In the genomic region with DNA sequence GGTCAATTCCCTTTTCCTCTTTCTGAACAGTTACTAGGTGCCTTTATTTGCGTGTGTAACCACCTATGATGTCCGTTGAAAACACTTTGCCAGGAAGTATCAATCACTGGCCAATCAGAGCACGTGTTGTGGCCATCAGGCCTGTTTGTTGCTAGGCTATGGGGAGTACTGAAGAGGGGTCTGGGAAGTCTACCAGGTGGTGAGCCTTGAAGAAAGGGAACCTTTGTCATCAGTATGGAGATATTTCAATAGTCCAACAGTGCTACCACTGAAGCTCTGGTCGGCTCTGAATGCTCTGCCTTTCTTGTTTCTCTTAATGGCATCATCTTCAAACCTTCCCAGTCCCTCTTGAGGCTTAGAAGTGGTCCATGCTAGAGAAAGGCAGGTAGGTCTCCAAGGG, we compare ENCODE assay signal across 26 mouse cellular contexts.
A peak's percentile ranks its signal among the peaks of the same experiment; 100 is the strongest.
DNase-seq lines count a peak whose midpoint lies in the region; ATAC-seq and TF ChIP-seq lines count a peak whose summit lies in the region.
"Had no signal": no experiment of that assay in that cellular context is flagged by ENCODE, and none has a peak within 500 bp of the region (broad histone marks: within the 10 kb centered on the region; RNA-seq: fewer than 3 reads in every experiment).

No protein-coding gene starts in this region.

- TF ChIP-seq EP300 in ES-Bruce4 (IDR thresholded peaks at IDR 0.05; ENCODE audit: insufficient read depth, low read depth, low read length) = no peak

- no peak overlapping the region for H3K9ac ChIP-seq in ES-Bruce4 (ENCODE audit: low read depth, poor library complexity, severe bottlenecking)
- H3K9ac ChIP-seq in hindbrain, embryonic 11.5 days (ENCODE audit: low read depth, low read length) = no peak overlapping the region

- H3K4me2 ChIP-seq in hindbrain, embryonic 11.5 days (replicated peaks; ENCODE audit: low read depth, low read length) = no peak overlapping the region

- ATAC-seq in hindbrain, embryonic 11.5 days (ENCODE audit: low FRiP score) = no peak
- ATAC-seq: activated CD4-positive, CD25-positive, alpha-beta regulatory T cell, adult 4 months; CD4-positive, CD25-positive, alpha-beta regulatory T cell, adult 4 months; Patski had no signal

- H3K9me3 ChIP-seq in ES-Bruce4 (replicated peaks; ENCODE audit: control insufficient read depth, insufficient read depth, low read length, poor library complexity, severe bottlenecking) = no peaks in the 10 kb centered on the region
- no peaks in the 10 kb centered on the region for H3K9me3 ChIP-seq in hindbrain, embryonic 11.5 days (ENCODE audit: control insufficient read depth, low read length)
- H3K9me3 ChIP-seq: G1E had no signal

- no peak for TF ChIP-seq POLR2A in ES-Bruce4 (IDR thresholded peaks at IDR 0.05; ENCODE audit: insufficient read depth, low read length)

- peaks cover 7% of the 10 kb centered on the region for H3K4me1 ChIP-seq in ES-Bruce4 (ENCODE audit: control insufficient read depth, insufficient read depth, low read length)
- no peaks in the 10 kb centered on the region for H3K4me1 ChIP-seq in hindbrain, embryonic 11.5 days (replicated peaks; ENCODE audit: control insufficient read depth, insufficient read depth, low read length)

- TF ChIP-seq CTCF in ES-Bruce4 (IDR thresholded peaks at IDR 0.05; ENCODE audit: low read depth, low read length) = no peak

- H3K36me3 ChIP-seq in ES-Bruce4 (ENCODE audit: control insufficient read depth, insufficient read depth, low read length, poor library complexity, severe bottlenecking) = no peaks in the 10 kb centered on the region
- no peaks in the 10 kb centered on the region for H3K36me3 ChIP-seq in hindbrain, embryonic 11.5 days (ENCODE audit: control insufficient read depth, insufficient read depth, low read length)
- H3K36me3 ChIP-seq: G1E had no signal

- no peak overlapping the region for H3K4me3 ChIP-seq in ES-Bruce4 (ENCODE audit: low read depth, low read length)
- no peak overlapping the region for H3K4me3 ChIP-seq in hindbrain, embryonic 11.5 days (ENCODE audit: low read depth, low read length)

- peak; percentile 44 for DNase-seq in ES-CJ7 (ENCODE audit: low read depth, low spot score)
- peak; percentile 71 for DNase-seq in R1 (ENCODE audit: low read depth, low spot score)
- peak; percentile 59 for DNase-seq in ZHBTc4 (ENCODE audit: low read depth, low spot score)
- DNase-seq in hindbrain, embryonic 11.5 days (ENCODE audit: low spot score) = no peak
- DNase-seq in right cerebral cortex, postnatal 10 days (ENCODE audit: low spot score in 2 of 2) = no peak
- no peak for DNase-seq in cerebellum, adult 8-10 months
- no peak for DNase-seq in urinary bladder, adult 18-20 months (ENCODE audit: low spot score in 2 of 2)
- DNase-seq: adrenal gland, adult 2 months; adrenal gland, adult 8-10 months; adrenal gland, postnatal 10 days; adrenal gland, postnatal 14 days; adrenal gland, postnatal 25 days; adrenal gland, postnatal 36 days; B cell, adult 2 months; cerebellum, adult 11 months; cerebellum, adult 11-12 months; cerebellum, adult 18-20 months; cerebellum, adult 2 months; cerebellum, adult 9-10 months; cerebellum, adult 9-11 months had no signal

- H3K27me3 ChIP-seq in ES-Bruce4 (ENCODE audit: control insufficient read depth, insufficient read depth, low read length, poor library complexity, severe bottlenecking) = no peaks in the 10 kb centered on the region
- peaks cover 5% of the 10 kb centered on the region; the same call in 1 of the 2 replicates for H3K27me3 ChIP-seq in hindbrain, embryonic 11.5 days (ENCODE audit: control insufficient read depth, insufficient read depth, low read length)
- H3K27me3 ChIP-seq: CH12.LX had no signal

- H3K27ac ChIP-seq in ES-Bruce4 (ENCODE audit: insufficient read depth, low read length) = peak overlapping the region; percentile 48; the same call in 1 of the 2 replicates
- H3K27ac ChIP-seq in hindbrain, embryonic 11.5 days (ENCODE audit: low read depth, low read length) = no peak overlapping the region

- WGBS in hindbrain, embryonic 11.5 days = 62% methylated on average over 4 of the region's 4 CpGs

Comparison
In these comparisons a context has a peak if more than half of its experiments do, and no peak if none do; other contexts are left out.
1. DNase-seq: peak in ES-CJ7 (single experiment), R1 (single experiment) and ZHBTc4 (single experiment); none in hindbrain, embryonic 11.5 days (single experiment), right cerebral cortex, postnatal 10 days (0 of 2), cerebellum, adult 8-10 months (single experiment) and urinary bladder, adult 18-20 months (0 of 2).